Mouse (Mus musculus): ENCODE data around the gene Sun2.

- TF ChIP-seq CTCF (IDR thresholded peaks at IDR 0.05; ENCODE audit: extremely low read depth, insufficient read depth, low read length) (no peak), POLR2A (IDR thresholded peaks at IDR 0.05; ENCODE audit: extremely low read depth, insufficient read depth, low read length) (no peak)
These were observed 44.7 kb downstream of the Sun2 start for GRCm38 (mm10) chr15:79697558-79698187.

Data from cortical plate, adult 2 months (tissue).